Mouse (Mus musculus): ENCODE measurements around the gene Olfr178.

Gene Olfr178

GRCm38 (mm10) chr16:58891963-58892362 is at the start of gene Olfr178:
Gene Olfr178 (minus strand): TSS chr16:58892063.
- no peak for DNase-seq (ENCODE audit: low spot score in 2 of 2)

GRCm38 (mm10) chr16:58929292-58929691 is 37.4 kb upstream of the Olfr178 start, which contains the start of gene Olfr180:
Gene Olfr180 (minus strand): TSS chr16:58929392.
- DNase-seq (ENCODE audit: low spot score in 2 of 2): no peak

DNA sequence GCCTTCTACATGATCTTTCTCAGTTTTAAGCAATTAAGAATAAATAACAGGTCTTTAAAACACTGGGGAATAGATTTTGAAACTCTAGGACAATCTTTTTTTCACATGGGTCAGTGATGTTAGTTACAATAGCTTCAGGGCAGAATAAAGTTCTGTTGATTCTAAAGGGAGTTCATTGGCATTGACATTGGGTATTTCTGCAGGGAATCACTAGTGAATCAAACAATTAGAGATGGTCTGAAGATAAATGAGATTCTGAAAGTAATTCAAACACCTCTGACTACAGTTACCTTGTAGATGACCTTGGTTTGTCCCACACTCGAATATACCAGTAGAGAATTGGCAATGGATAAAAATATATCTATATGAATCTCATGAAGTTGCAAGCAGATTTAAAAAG is 36.8 kb upstream of the Olfr178 start, which contains the start of gene Olfr181:
Gene Olfr181, minus strand, starts transcription at position 101 of the 400 bp plus-strand sequence.
- no peak for DNase-seq (ENCODE audit: low spot score in 2 of 2)

GRCm38 (mm10) chr16:58884416-58884815 is 7.4 kb downstream of the Olfr178 start:
- no peak for DNase-seq (ENCODE audit: low spot score in 2 of 2)

DNA sequence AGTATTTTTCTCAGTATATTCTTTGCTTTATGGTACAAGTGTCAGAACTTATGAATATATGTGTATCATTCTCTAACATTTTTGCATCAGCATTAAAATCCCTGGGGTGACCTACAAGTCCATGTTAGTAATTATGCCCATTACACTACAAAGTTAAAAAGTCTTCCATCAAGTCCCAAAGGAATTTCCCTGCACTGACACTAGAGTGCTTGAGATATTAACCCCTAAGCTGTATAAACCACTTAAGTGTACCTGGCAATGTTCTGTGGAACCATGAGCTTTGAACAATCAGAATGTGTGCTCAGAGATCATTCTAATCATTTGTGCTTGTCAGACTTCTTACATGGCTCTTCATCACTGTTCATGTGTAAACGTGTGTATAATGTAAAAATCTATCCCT is 17.2 kb downstream of the Olfr178 start, which contains the start of gene Olfr177:
Gene Olfr177, minus strand, starts transcription at position 101 of the 400 bp plus-strand sequence.
- DNase-seq (ENCODE audit: low spot score in 2 of 2): no peak

GRCm38 (mm10) chr16:58861479-58861878 is 30.4 kb downstream of the Olfr178 start:
- no peak for DNase-seq (ENCODE audit: low spot score in 2 of 2)

DNA sequence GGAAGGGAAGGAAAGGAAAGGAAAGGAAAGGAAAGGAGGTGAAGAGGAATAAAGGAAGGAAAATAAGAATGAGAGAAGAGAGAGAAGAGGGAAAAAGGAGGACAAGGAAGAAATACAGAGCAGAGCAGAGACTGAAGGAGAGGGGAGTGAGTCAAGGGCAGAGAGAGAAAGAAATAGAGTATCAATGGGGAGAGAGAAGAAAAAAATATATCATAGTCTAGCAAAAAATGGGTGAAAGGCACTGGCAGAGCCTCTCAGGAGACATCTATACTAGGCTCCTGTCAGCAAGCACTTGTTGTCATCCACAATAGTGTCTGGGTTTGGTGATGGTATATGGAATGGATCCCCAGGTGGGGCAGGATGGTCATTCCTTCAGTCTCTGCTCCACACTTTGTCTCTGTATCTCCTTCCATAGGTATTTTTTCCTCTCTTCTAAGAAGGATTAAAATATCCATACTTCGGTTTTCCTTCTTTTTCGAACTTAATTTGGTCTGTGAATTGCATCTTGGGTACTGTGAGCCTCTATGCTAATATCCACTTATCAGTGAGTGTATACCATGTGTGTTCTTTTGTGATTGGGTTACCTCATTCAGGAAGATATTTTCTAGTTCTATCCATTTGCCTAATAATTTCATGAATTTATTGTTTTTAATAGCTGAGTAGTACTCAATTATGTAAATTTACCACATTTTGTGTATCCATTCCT is 31.7 kb downstream of the Olfr178 start:
- no peak for DNase-seq (ENCODE audit: low spot score in 2 of 2)

Data from right cerebral cortex, adult 2 months (tissue).